Mouse (Mus musculus): ENCODE data around the gene Slc18b1.
"Not testable (repeated sequence)": the region's sequence is repeated elsewhere in the genome, so short reads cannot be mapped to it uniquely, and the experiment has no call there.

Slc18b1 gene

GRCm38 (mm10) chr10:23796551-23797503 is at the start of gene Slc18b1:
TSS of gene Slc18b1 (plus strand) at chr10:23796986.
- peak; percentile 38 for DNase-seq

- no peak for DNase-seq
Measured at GRCm38 (mm10) chr10:23754166-23754565, 42.6 kb upstream of the Slc18b1 start.

GRCm38 (mm10) chr10:23777288-23777945 is 19.4 kb upstream of the Slc18b1 start:
- no peak for DNase-seq

- no peak for DNase-seq
Measured at GRCm38 (mm10) chr10:23780539-23781275, 16.1 kb upstream of the Slc18b1 start.

- no peak for DNase-seq
Measured at GRCm38 (mm10) chr10:23781760-23782735, 14.7 kb upstream of the Slc18b1 start.

GRCm38 (mm10) chr10:23782855-23783492 is 13.8 kb upstream of the Slc18b1 start:
- no peak for DNase-seq

- DNase-seq, result no peak
Measured at GRCm38 (mm10) chr10:23783493-23783884, 13.3 kb upstream of the Slc18b1 start.

GRCm38 (mm10) chr10:23784121-23784520 is 12.7 kb upstream of the Slc18b1 start:
- no peak for DNase-seq

GRCm38 (mm10) chr10:23785599-23785998 is 11.2 kb upstream of the Slc18b1 start:
- not testable (repeated sequence) for DNase-seq

- DNase-seq, result no peak
Measured at GRCm38 (mm10) chr10:23786040-23786439, 10.7 kb upstream of the Slc18b1 start.

- DNase-seq, result not testable (repeated sequence)
Measured at GRCm38 (mm10) chr10:23786631-23787038, 10.2 kb upstream of the Slc18b1 start.

GRCm38 (mm10) chr10:23787062-23787821 is 9.5 kb upstream of the Slc18b1 start, which contains the start of gene Rps12:
TSS of gene Rps12 (minus strand) at chr10:23787275.
- peak; percentile 99 for DNase-seq

- DNase-seq, result no peak
Measured at GRCm38 (mm10) chr10:23788056-23788600, 8.7 kb upstream of the Slc18b1 start.

GRCm38 (mm10) chr10:23795871-23796520 is 790 bp upstream of the Slc18b1 start:
- DNase-seq, result no peak

- no peak for DNase-seq
Measured at GRCm38 (mm10) chr10:23797606-23798005, 820 bp downstream of the Slc18b1 start.

GRCm38 (mm10) chr10:23798142-23798541 is 1.4 kb downstream of the Slc18b1 start:
- DNase-seq, result no peak

GRCm38 (mm10) chr10:23799933-23800332 is 3.1 kb downstream of the Slc18b1 start:
- DNase-seq, result no peak

- no peak for DNase-seq
Measured at GRCm38 (mm10) chr10:23802911-23803310, 6.1 kb downstream of the Slc18b1 start.

GRCm38 (mm10) chr10:23804665-23805064 is 7.9 kb downstream of the Slc18b1 start:
- no peak for DNase-seq

GRCm38 (mm10) chr10:23806201-23806600 is 9.4 kb downstream of the Slc18b1 start:
- no peak for DNase-seq

Data from right cerebral cortex, postnatal 14 days (tissue).